Mouse (Mus musculus) midbrain, embryonic 12.5 days (tissue): ENCODE measurements around the gene Nab2. TPM values are rescaled to one million over a fixed set of nuclear protein-coding genes. Genes with fewer than 3 reads are reported as not detected.
"Not testable (repeated sequence)": the region's sequence is repeated elsewhere in the genome, so short reads cannot be mapped to it uniquely, and the experiment has no call there.

Source experiments
- ATAC-seq: fragments of 200-750 bp; cut with Nextera tagmentation; 2 replicates; pipeline ENCODE4 v1.8.0; 2017; ENCODE audit warnings: low read depth, moderate TSS enrichment, moderate library complexity; ENCODE audit not compliant: low FRiP score
- H3K27ac ChIP-seq: fragments of 300-500 bp; sonication (generic); replicated peaks from 2 replicates; pipeline ENCODE4 v1.5.1; 2016; ENCODE audit warnings: mild to moderate bottlenecking
- H3K27me3 ChIP-seq: fragments of 300-500 bp; sonication (generic); 2 replicates; pipeline ENCODE4 v1.6.1; 2016; ENCODE audit warnings: mild to moderate bottlenecking
- H3K36me3 ChIP-seq: fragments of 300-500 bp; sonication (generic); 2 replicates; pipeline ENCODE4 v1.6.1; 2016
- H3K4me1 ChIP-seq: fragments of 300-500 bp; sonication (generic); 2 replicates; pipeline ENCODE4 v1.6.1; 2016
- H3K4me2 ChIP-seq: fragments of 300-500 bp; sonication (generic); replicated peaks from 2 replicates; pipeline ENCODE4 v1.6.1; 2016; ENCODE audit warnings: mild to moderate bottlenecking, moderate library complexity
- H3K4me3 ChIP-seq: fragments of 300-500 bp; sonication (generic); 2 replicates; pipeline ENCODE4 v1.5.1; 2016; ENCODE audit warnings: mild to moderate bottlenecking
- H3K9ac ChIP-seq: fragments of 300-500 bp; sonication (generic); replicated peaks from 2 replicates; pipeline ENCODE4 v1.6.1; 2016; ENCODE audit warnings: mild to moderate bottlenecking, moderate library complexity
- H3K9me3 ChIP-seq: fragments of 300-500 bp; sonication (generic); 2 replicates; pipeline ENCODE4 v1.6.1; 2016; ENCODE audit warnings: mild to moderate bottlenecking
- WGBS: fragments of 180-500 bp; shearing (Covaris S2); methylation state at CpG from one replicate; pipeline ENCODE4 v1.1.7; 2016; 5-methylcytosine and 5-hydroxymethylcytosine counted together
- polyA plus RNA-seq: library from polyadenylated mRNA; unstranded; fragments of >200 nt; fragmentation: Nextera tagmentation; extraction: Ambion mirVana; gene quantifications from 2 replicates; pipeline ENCODE4 v1.2.1, GENCODE M21; 2016

Gene Nab2
- polyA plus RNA-seq, 1 experiment from 2014 or later, result 4.5 TPM

- Histone ChIP-seq H3K27ac (no peak overlapping the region), H3K9me3 (no peaks in the 10 kb centered on the region), H3K9ac (no peak overlapping the region), H3K4me1 (peaks cover 26% of the 10 kb centered on the region), H3K27me3 (peaks cover 64% of the 10 kb centered on the region), H3K4me2 (no peak overlapping the region), H3K36me3 (no peaks in the 10 kb centered on the region), H3K4me3 (no peak overlapping the region)
- no peak for ATAC-seq
- 50% methylated on average over 1 of the region's 1 CpGs for WGBS
Measured at GRCm38 (mm10) chr10:127659551-127659950, 8.8 kb downstream of the Nab2 start.

GRCm38 (mm10) chr10:127658076-127658475, 10.3 kb downstream of the Nab2 start:
- no peak overlapping the region for H3K4me2 ChIP-seq
- 19% methylated on average over 6 of the region's 6 CpGs for WGBS

GRCm38 (mm10) chr10:127657617-127658016, 10.8 kb downstream of the Nab2 start:
- 53% methylated on average over 6 of the region's 6 CpGs for WGBS
- not testable (repeated sequence) for H3K4me2 ChIP-seq
- peaks cover 45% of the 10 kb centered on the region for H3K27me3 ChIP-seq

More at GRCm38 (mm10) chr10:127658076-127658475, 10.3 kb downstream of the Nab2 start:
- Histone ChIP-seq H3K9me3 (no peaks in the 10 kb centered on the region), H3K4me3 (no peak overlapping the region), H3K27ac (no peak overlapping the region), H3K36me3 (no peaks in the 10 kb centered on the region), H3K27me3 (peaks cover 50% of the 10 kb centered on the region), H3K9ac (no peak overlapping the region), H3K4me1 (peaks cover 16% of the 10 kb centered on the region)
- ATAC-seq, result no peak

GRCm38 (mm10) chr10:127654970-127655579, 13.3 kb downstream of the Nab2 start:
- Histone ChIP-seq H3K27ac (no peak overlapping the region), H3K36me3 (no peaks in the 10 kb centered on the region), H3K4me1 (no peaks in the 10 kb centered on the region), H3K27me3 (peaks cover 24% of the 10 kb centered on the region), H3K9ac (no peak overlapping the region), H3K9me3 (no peaks in the 10 kb centered on the region), H3K4me3 (no peak overlapping the region), H3K4me2 (no peak overlapping the region)
- 82% methylated on average over 16 of the region's 16 CpGs for WGBS
- no peak for ATAC-seq

More at GRCm38 (mm10) chr10:127657617-127658016, 10.8 kb downstream of the Nab2 start:
- not testable (repeated sequence) for ATAC-seq, H3K36me3 ChIP-seq, H3K4me3 ChIP-seq, H3K27ac ChIP-seq, H3K9me3 ChIP-seq, H3K9ac ChIP-seq
- peaks cover 12% of the 10 kb centered on the region for H3K4me1 ChIP-seq

GRCm38 (mm10) chr10:127652906-127653638, 15.3 kb downstream of the Nab2 start:
- H3K4me2 ChIP-seq, result peak overlapping the region; percentile 9
- H3K36me3 ChIP-seq, result no peaks in the 10 kb centered on the region
- ATAC-seq, result no peak
- H3K4me3 ChIP-seq, result peak overlapping the region; percentile 13; the same call in 1 of the 2 replicates
- no peak overlapping the region for H3K9ac ChIP-seq
- no peaks in the 10 kb centered on the region for H3K4me1 ChIP-seq
- no peak overlapping the region for H3K27ac ChIP-seq
- H3K27me3 ChIP-seq, result peaks cover 6% of the 10 kb centered on the region
- WGBS, result 51% methylated on average over 21 of the region's 21 CpGs
- H3K9me3 ChIP-seq, result no peaks in the 10 kb centered on the region

- Histone ChIP-seq H3K36me3 (no peaks in the 10 kb centered on the region), H3K4me2 (no peak overlapping the region), H3K9ac (no peak overlapping the region), H3K4me1 (peaks cover 19% of the 10 kb centered on the region), H3K9me3 (no peaks in the 10 kb centered on the region), H3K27ac (no peak overlapping the region), H3K4me3 (no peak overlapping the region), H3K27me3 (peaks cover 27% of the 10 kb centered on the region)
- no peak for ATAC-seq
- 21% methylated on average over 2 of the region's 2 CpGs for WGBS
Measured at GRCm38 (mm10) chr10:127645791-127646190, 22.6 kb downstream of the Nab2 start.

GRCm38 (mm10) chr10:127643553-127644238, 24.7 kb downstream of the Nab2 start:
- H3K4me3 ChIP-seq, result peak overlapping the region; percentile 36
- peak; percentile 34; the same call in 1 of the 2 replicates for ATAC-seq
- no peaks in the 10 kb centered on the region for H3K9me3 ChIP-seq
- peaks cover 30% of the 10 kb centered on the region for H3K27me3 ChIP-seq
- peak overlapping the region; percentile 8 for H3K9ac ChIP-seq
- H3K36me3 ChIP-seq, result no peaks in the 10 kb centered on the region
- WGBS, result 2% methylated on average over 25 of the region's 25 CpGs
- no peak overlapping the region for H3K27ac ChIP-seq
- H3K4me2 ChIP-seq, result peak overlapping the region; percentile 50
- peaks cover 19% of the 10 kb centered on the region for H3K4me1 ChIP-seq

GRCm38 (mm10) chr10:127642772-127643552, 25.4 kb downstream of the Nab2 start, which contains the start of gene Stat6:
Gene Stat6, plus strand, starts transcription at chr10:127642986.
- no peaks in the 10 kb centered on the region for H3K9me3 ChIP-seq
- H3K4me3 ChIP-seq, result peak within 1 kb of the TSS; percentile 36
- H3K27me3 ChIP-seq, result peaks cover 30% of the 10 kb centered on the region
- 4% methylated on average over 37 of the region's 37 CpGs for WGBS
- no peak within 1 kb of the TSS for H3K27ac ChIP-seq
- no peaks in the 10 kb centered on the region for H3K36me3 ChIP-seq
- H3K9ac ChIP-seq, result peak within 1 kb of the TSS; percentile 33
- peaks cover 19% of the 10 kb centered on the region for H3K4me1 ChIP-seq
- peak within 1 kb of the TSS; percentile 50 for H3K4me2 ChIP-seq
- peak; percentile 45; the same call in 1 of the 2 replicates for ATAC-seq

- Histone ChIP-seq H3K4me3 (peak overlapping the region; percentile 36), H3K4me1 (peaks cover 19% of the 10 kb centered on the region), H3K9ac (peak overlapping the region; percentile 33), H3K4me2 (peak overlapping the region; percentile 50), H3K27me3 (peaks cover 30% of the 10 kb centered on the region), H3K36me3 (no peaks in the 10 kb centered on the region), H3K9me3 (no peaks in the 10 kb centered on the region), H3K27ac (no peak overlapping the region)
- peak; percentile 74 for ATAC-seq
- 5% methylated on average over 19 of the region's 19 CpGs for WGBS
Measured at GRCm38 (mm10) chr10:127641861-127642771, 26.3 kb downstream of the Nab2 start.

- no peak for ATAC-seq
- WGBS, result 79% methylated on average over 5 of the region's 5 CpGs
Measured at GRCm38 (mm10) chr10:127640421-127640820, 27.9 kb downstream of the Nab2 start.

More at GRCm38 (mm10) chr10:127640421-127640820, 27.9 kb downstream of the Nab2 start:
- no peak overlapping the region for H3K4me3 ChIP-seq
- peaks cover 19% of the 10 kb centered on the region for H3K4me1 ChIP-seq
- no peak overlapping the region for H3K9ac ChIP-seq
- H3K9me3 ChIP-seq, result no peaks in the 10 kb centered on the region
- H3K27ac ChIP-seq, result no peak overlapping the region
- H3K27me3 ChIP-seq, result peaks cover 30% of the 10 kb centered on the region
- no peak overlapping the region for H3K4me2 ChIP-seq
- H3K36me3 ChIP-seq, result no peaks in the 10 kb centered on the region
